Comparison of ENCODE assay signal across 17 mouse cellular contexts in the genomic region with DNA sequence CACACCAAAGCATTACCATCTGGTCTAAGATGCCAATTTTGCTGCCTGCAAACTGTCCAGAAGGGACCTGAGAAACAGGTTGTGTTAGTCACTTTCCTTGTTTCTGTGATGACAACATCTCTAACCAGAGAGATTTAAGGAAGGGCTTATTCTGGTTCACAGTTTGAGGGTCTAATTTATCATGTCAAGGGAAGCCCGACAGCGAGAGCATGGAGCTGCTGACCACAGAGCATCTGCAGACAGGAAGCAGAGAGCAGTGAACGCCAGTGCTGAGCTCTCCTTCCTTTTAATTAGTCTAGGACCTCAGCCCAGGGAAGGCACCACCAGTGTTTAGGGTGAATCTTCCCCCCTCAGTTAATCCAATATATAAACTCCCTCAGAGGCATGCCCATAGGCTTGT.
"Had no signal": no experiment of that assay in that cellular context is flagged by ENCODE, and none has a peak within 500 bp of the region (broad histone marks: within the 10 kb centered on the region; RNA-seq: fewer than 3 reads in every experiment).

No protein-coding gene starts in this region.

- ATAC-seq: hindbrain, postnatal 0 days; liver, embryonic 12.5 days had no signal

- DNase-seq: gastrocnemius, adult 2 months; gastrocnemius, postnatal 10 days; gastrocnemius, postnatal 25 days; heart, adult 11 months; heart, adult 2 months; heart, postnatal 14 days; heart, postnatal 36 days; kidney, adult 11 months; kidney, adult 2 months; kidney, adult 9 months; kidney, postnatal 14 days; kidney, postnatal 36 days; layer of hippocampus, adult 9-11 months; layer of hippocampus, postnatal 36 days; left cerebral cortex, postnatal 4 days had no signal
